Comparison of ENCODE assay signal across 8 mouse cellular contexts in the genomic region with DNA sequence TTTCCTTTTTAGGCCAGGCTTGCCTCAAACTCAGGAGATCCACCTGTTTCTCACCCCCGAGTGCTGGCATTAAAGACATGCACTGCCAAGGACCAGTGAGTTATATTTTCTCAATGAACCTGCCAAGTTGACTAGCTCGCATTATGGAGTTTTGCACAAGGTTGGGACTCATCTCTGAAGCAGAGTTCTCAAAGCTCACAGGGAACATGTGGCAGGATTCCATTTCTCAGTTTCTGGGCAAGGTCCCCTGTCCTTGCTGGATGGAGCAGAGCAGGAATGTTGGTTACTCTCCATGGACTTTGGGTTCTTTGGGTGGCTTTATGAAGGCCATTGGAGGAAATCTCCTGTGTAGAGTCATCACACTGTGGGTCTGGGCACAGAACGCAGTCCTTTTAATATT. TPM values are rescaled to one million over a fixed set of nuclear protein-coding genes. Genes with fewer than 3 reads are reported as not detected.
A peak's percentile ranks its signal among the peaks of the same experiment; 100 is the strongest.
DNase-seq lines count a peak whose midpoint lies in the region; ATAC-seq and TF ChIP-seq lines count a peak whose summit lies in the region.

No protein-coding gene starts in this region.

- in situ Hi-C loops in CH12.LX (cut with MboI; ENCODE audit: low pct_ligation_motif_present, low pct_unique_long_range_greater_than_20kb, low sequenced_read_pairs): no loop called here

- no peaks in the 10 kb centered on the region for H3K9me3 ChIP-seq in heart, embryonic 10.5 days
- H3K9me3 ChIP-seq in CH12.LX (replicated peaks; ENCODE audit: low read length): no peaks in the 10 kb centered on the region
- no peaks in the 10 kb centered on the region for H3K9me3 ChIP-seq in forebrain, postnatal 0 days (ENCODE audit: low read length)
- no peaks in the 10 kb centered on the region for H3K9me3 ChIP-seq in liver, embryonic 16.5 days (replicated peaks; ENCODE audit: control insufficient read depth, low read length)

- ATAC-seq in forebrain, postnatal 0 days: no peak
- no peak for ATAC-seq in liver, embryonic 16.5 days (ENCODE audit: low read depth)
- ATAC-seq in inflammation-experienced regulatory T-cells, adult 6 months: no peak

- H3K27me3 ChIP-seq in heart, embryonic 10.5 days (ENCODE audit: insufficient read depth, poor library complexity, severe bottlenecking): peaks cover 22% of the 10 kb centered on the region; the same call in 1 of the 2 replicates
- no peaks in the 10 kb centered on the region for H3K27me3 ChIP-seq in CH12.LX (replicated peaks)
- no peaks in the 10 kb centered on the region for H3K27me3 ChIP-seq in forebrain, postnatal 0 days (ENCODE audit: insufficient read depth, low read length)
- no peaks in the 10 kb centered on the region for H3K27me3 ChIP-seq in liver, embryonic 16.5 days (ENCODE audit: control insufficient read depth, insufficient read depth, low read depth, low read length)

- peaks cover 3% of the 10 kb centered on the region; the same call in 1 of the 2 replicates for H3K79me2 ChIP-seq in CH12.LX (replicated peaks; ENCODE audit: control insufficient read depth, extremely low read depth, insufficient read depth, poor library complexity, severe bottlenecking)

- dilution Hi-C loops in CH12.LX (cut with MboI; ENCODE audit: extremely low pct_ligation_motif_present, extremely low pct_unique_long_range_greater_than_20kb, low sequenced_read_pairs): no loop called here

- TF ChIP-seq POLR2A in CH12.LX (IDR thresholded peaks at IDR 0.05; ENCODE audit: low read depth, low read length): no peak

- TF ChIP-seq CTCF in CH12.LX (conservative IDR thresholded peaks at IDR 0.05 in 1 of 2, IDR thresholded peaks at IDR 0.05 in 1 of 2; ENCODE audit: low read depth in 2 of 2, low read length in 2 of 2): no peak
- no peak for TF ChIP-seq CTCF in forebrain, postnatal 0 days (IDR thresholded peaks at IDR 0.05; ENCODE audit: low read depth)

- peak overlapping the region; percentile 58 for H3K4me3 ChIP-seq in heart, embryonic 10.5 days
- peak overlapping the region; percentile 51 to 67 (median 63) for H3K4me3 ChIP-seq in CH12.LX (replicated peaks in 1 of 3; ENCODE audit: low read depth in 2 of 3, low read length in 2 of 3, poor library complexity in 1 of 3)
- H3K4me3 ChIP-seq in forebrain, postnatal 0 days (ENCODE audit: low read depth, low read length): no peak overlapping the region
- H3K4me3 ChIP-seq in liver, embryonic 16.5 days (ENCODE audit: low read depth, low read length): peak overlapping the region; percentile 62

- no peak for TF ChIP-seq EP300 in CH12.LX (IDR thresholded peaks at IDR 0.05; ENCODE audit: low read length)

- peaks cover 5% of the 10 kb centered on the region; the same call in 1 of the 2 replicates for H3K4me1 ChIP-seq in heart, embryonic 10.5 days
- no peaks in the 10 kb centered on the region for H3K4me1 ChIP-seq in CH12.LX (ENCODE audit: control insufficient read depth in 1 of 2, insufficient read depth in 2 of 2)
- no peaks in the 10 kb centered on the region for H3K4me1 ChIP-seq in forebrain, postnatal 0 days (ENCODE audit: insufficient read depth)
- H3K4me1 ChIP-seq in liver, embryonic 16.5 days (ENCODE audit: control insufficient read depth, low read depth, low read length): peaks cover 9% of the 10 kb centered on the region

- H3K27ac ChIP-seq in heart, embryonic 10.5 days: no peak overlapping the region
- peak overlapping the region; percentile 17; the same call in 1 of the 2 replicates for H3K27ac ChIP-seq in CH12.LX (ENCODE audit: insufficient read depth, low read depth)
- H3K27ac ChIP-seq in forebrain, postnatal 0 days (ENCODE audit: low read depth, low read length): no peak overlapping the region
- H3K27ac ChIP-seq in liver, embryonic 16.5 days (ENCODE audit: low read length): peak overlapping the region; percentile 34

- peak overlapping the region; percentile 97 for H3K9ac ChIP-seq in CH12.LX (ENCODE audit: insufficient read depth, low read depth)
- H3K9ac ChIP-seq in forebrain, postnatal 0 days: no peak overlapping the region
- peak overlapping the region; percentile 61 for H3K9ac ChIP-seq in liver, embryonic 16.5 days (ENCODE audit: low read depth, low read length)

- TF ChIP-seq RAD21 in CH12.LX (IDR thresholded peaks at IDR 0.05; ENCODE audit: low read depth, low read length): no peak

- no peak overlapping the region for H3K4me2 ChIP-seq in CH12.LX (ENCODE audit: insufficient read depth, low read depth, poor library complexity, severe bottlenecking)
- peak overlapping the region; percentile 65; the same call in 1 of the 2 replicates for H3K4me2 ChIP-seq in forebrain, postnatal 0 days (ENCODE audit: low read depth)
- peak overlapping the region; percentile 85 for H3K4me2 ChIP-seq in liver, embryonic 16.5 days (ENCODE audit: low read depth, low read length)

- 76% methylated on average over 3 of the region's 3 CpGs for WGBS in heart, embryonic 10.5 days
- 81% methylated on average over 3 of the region's 3 CpGs for WGBS in forebrain, postnatal 0 days
- WGBS in liver, embryonic 16.5 days (ENCODE audit: insufficient replicate concordance): 77% methylated on average over 3 of the region's 3 CpGs

- DNase-seq in heart, embryonic 10.5 days (ENCODE audit: low spot score): no peak
- DNase-seq in heart, postnatal 4 days: no peak
- no peak for DNase-seq in CH12.LX (ENCODE audit: extremely low read depth)
- DNase-seq in forebrain, postnatal 0 days: no peak
- no peak for DNase-seq in urinary bladder, postnatal 25 days (ENCODE audit: low spot score)
- no peak for DNase-seq in urinary bladder, adult 2 months (ENCODE audit: low spot score)

- no peaks in the 10 kb centered on the region for H3K36me3 ChIP-seq in heart, embryonic 10.5 days
- H3K36me3 ChIP-seq in CH12.LX (replicated peaks in 1 of 2; ENCODE audit: control insufficient read depth in 1 of 2, insufficient read depth in 1 of 2, low read length in 1 of 2): no peaks in the 10 kb centered on the region
- H3K36me3 ChIP-seq in forebrain, postnatal 0 days (ENCODE audit: insufficient read depth): no peaks in the 10 kb centered on the region
- H3K36me3 ChIP-seq in liver, embryonic 16.5 days (ENCODE audit: control insufficient read depth, insufficient read depth): no peaks in the 10 kb centered on the region

RNA-seq across cellular contexts. Expression of gene Gm6034, which starts 0.5 kb away (rescaled TPM):
- not detected in 2 replicates for polyA plus RNA-seq in heart, embryonic 10.5 days (2016; fragmentation: Nextera tagmentation; extraction: Ambion mirVana)
- not detected for total RNA-seq in heart, postnatal 4 days (2021)
- 0.80 and 1.1 TPM in 2 replicates for total RNA-seq in CH12.LX (2012; rRNA removed)
- total RNA-seq in CH12.LX (2014; rRNA removed): 0.42 TPM in 1 of 2 replicates, not detected in the other
- 1.7 and 2.1 TPM in 2 replicates for polyA plus RNA-seq in CH12.LX (2012; ENCODE audit: insufficient read length, low read depth)
- 0.31 TPM in 1 of 2 replicates, not detected in the other for total RNA-seq in forebrain, postnatal 0 days (2014; rRNA removed)
- polyA plus RNA-seq in forebrain, postnatal 0 days (2015; fragmentation: Nextera tagmentation; extraction: Ambion mirVana): not detected in 2 replicates
- not detected in 2 replicates for polyA plus RNA-seq in liver, embryonic 16.5 days (2015; fragmentation: Nextera tagmentation; extraction: Ambion mirVana)
- 0.06 TPM in 1 of 2 replicates, not detected in the other for polyA plus RNA-seq in urinary bladder, adult 2 months (2012; rRNA removed)
- polyA plus RNA-seq in inflammation-experienced regulatory T-cells, adult 6 months (2017; shearing (Covaris generic)): under 1 TPM in 2 of 3 experiments, not detected in 1; 0.33 to 0.87 TPM

RNA-seq across cellular contexts. Expression of gene H2-T22, which starts 0.7 kb away (rescaled TPM):
- polyA plus RNA-seq in heart, embryonic 10.5 days (2016; fragmentation: Nextera tagmentation; extraction: Ambion mirVana): 4.4 and 7.2 TPM in 2 replicates
- 1 to 10 TPM; 7.9 to 9.3 TPM for total RNA-seq in heart, postnatal 4 days (2021)
- total RNA-seq in CH12.LX (2012; rRNA removed): 9.6 and 10.6 TPM in 2 replicates
- total RNA-seq in CH12.LX (2014; rRNA removed): 14.9 and 16.4 TPM in 2 replicates
- polyA plus RNA-seq in CH12.LX (2012; ENCODE audit: insufficient read length, low read depth): 19.8 and 26.1 TPM in 2 replicates
- 10.3 and 13.1 TPM in 2 replicates for total RNA-seq in forebrain, postnatal 0 days (2014; rRNA removed)
- polyA plus RNA-seq in forebrain, postnatal 0 days (2015; fragmentation: Nextera tagmentation; extraction: Ambion mirVana): 6.2 and 6.5 TPM in 2 replicates
- 11.3 and 13.4 TPM in 2 replicates for polyA plus RNA-seq in liver, embryonic 16.5 days (2015; fragmentation: Nextera tagmentation; extraction: Ambion mirVana)
- polyA plus RNA-seq in urinary bladder, adult 2 months (2012; rRNA removed): 66.8 and 76.7 TPM in 2 replicates
- polyA plus RNA-seq in inflammation-experienced regulatory T-cells, adult 6 months (2017; shearing (Covaris generic)): 100 to 1,000 TPM; 428 to 527 (median 477) TPM

RNA-seq across cellular contexts. Expression of gene H2-T23, which starts 10.6 kb away (rescaled TPM):
- polyA plus RNA-seq in heart, embryonic 10.5 days (2016; fragmentation: Nextera tagmentation; extraction: Ambion mirVana): 1.2 and 3.4 TPM in 2 replicates
- total RNA-seq in heart, postnatal 4 days (2021): 1 to 10 TPM; 7.7 to 9.5 TPM
- 21.8 and 23.0 TPM in 2 replicates for total RNA-seq in CH12.LX (2012; rRNA removed)
- total RNA-seq in CH12.LX (2014; rRNA removed): 35.6 and 38.8 TPM in 2 replicates
- polyA plus RNA-seq in CH12.LX (2012; ENCODE audit: insufficient read length, low read depth): 42.1 and 75.0 TPM in 2 replicates
- 9.0 and 10.2 TPM in 2 replicates for total RNA-seq in forebrain, postnatal 0 days (2014; rRNA removed)
- 6.4 and 6.9 TPM in 2 replicates for polyA plus RNA-seq in forebrain, postnatal 0 days (2015; fragmentation: Nextera tagmentation; extraction: Ambion mirVana)
- 69.6 and 73.5 TPM in 2 replicates for polyA plus RNA-seq in liver, embryonic 16.5 days (2015; fragmentation: Nextera tagmentation; extraction: Ambion mirVana)
- polyA plus RNA-seq in urinary bladder, adult 2 months (2012; rRNA removed): 189 and 190 TPM in 2 replicates
- 1,000 to 10,000 TPM in 1 of 3 experiments, 100 to 1,000 TPM in 2; 834 to 1,491 (median 990) TPM for polyA plus RNA-seq in inflammation-experienced regulatory T-cells, adult 6 months (2017; shearing (Covaris generic))

RNA-seq across cellular contexts. Expression of gene Gm11127, which starts 14.9 kb away (rescaled TPM):
- not detected in 2 replicates for polyA plus RNA-seq in heart, embryonic 10.5 days (2016; fragmentation: Nextera tagmentation; extraction: Ambion mirVana)
- 1 to 10 TPM in 1 of 2 experiments, under 1 TPM in 1; 0.98 to 1.1 TPM for total RNA-seq in heart, postnatal 4 days (2021)
- total RNA-seq in CH12.LX (2012; rRNA removed) (23.8 and 25.1 TPM in 2 replicates), CH12.LX (2014; rRNA removed) (1.2 and 2.0 TPM in 2 replicates)
- polyA plus RNA-seq in CH12.LX (2012; ENCODE audit: insufficient read length, low read depth): 0.27 and 0.37 TPM in 2 replicates
- 0.15 TPM in 1 of 2 replicates, not detected in the other for total RNA-seq in forebrain, postnatal 0 days (2014; rRNA removed)
- polyA plus RNA-seq in forebrain, postnatal 0 days (2015; fragmentation: Nextera tagmentation; extraction: Ambion mirVana): not detected in 2 replicates
- polyA plus RNA-seq in liver, embryonic 16.5 days (2015; fragmentation: Nextera tagmentation; extraction: Ambion mirVana): 0.20 TPM in 1 of 2 replicates, not detected in the other
- polyA plus RNA-seq in urinary bladder, adult 2 months (2012; rRNA removed): 0.09 and 0.14 TPM in 2 replicates
- polyA plus RNA-seq in inflammation-experienced regulatory T-cells, adult 6 months (2017; shearing (Covaris generic)): under 1 TPM in 1 of 3 experiments, not detected in 2; 0.30 TPM

RNA-seq across cellular contexts. Expression of gene H2-T24, which starts 22.9 kb away (rescaled TPM):
- 2.5 and 2.6 TPM in 2 replicates for polyA plus RNA-seq in heart, embryonic 10.5 days (2016; fragmentation: Nextera tagmentation; extraction: Ambion mirVana)
- total RNA-seq in heart, postnatal 4 days (2021): 1 to 10 TPM; 1.1 to 1.6 TPM
- total RNA-seq in CH12.LX (2012; rRNA removed) (9.8 and 16.1 TPM in 2 replicates), CH12.LX (2014; rRNA removed) (6.6 and 7.6 TPM in 2 replicates)
- polyA plus RNA-seq in CH12.LX (2012; ENCODE audit: insufficient read length, low read depth): 8.9 and 9.3 TPM in 2 replicates
- 0.33 and 1.0 TPM in 2 replicates for total RNA-seq in forebrain, postnatal 0 days (2014; rRNA removed)
- polyA plus RNA-seq in forebrain, postnatal 0 days (2015; fragmentation: Nextera tagmentation; extraction: Ambion mirVana): 1.6 and 4.7 TPM in 2 replicates
- polyA plus RNA-seq in liver, embryonic 16.5 days (2015; fragmentation: Nextera tagmentation; extraction: Ambion mirVana): 6.6 and 7.9 TPM in 2 replicates
- 1.5 and 2.0 TPM in 2 replicates for polyA plus RNA-seq in urinary bladder, adult 2 months (2012; rRNA removed)
- polyA plus RNA-seq in inflammation-experienced regulatory T-cells, adult 6 months (2017; shearing (Covaris generic)): 10 to 100 TPM; 26.0 to 35.7 (median 32.8) TPM

Comparison
In these comparisons a context has a peak if more than half of its experiments do, and no peak if none do; other contexts are left out.
1. H3K27ac ChIP-seq: peak in CH12.LX (single experiment) and liver, embryonic 16.5 days (single experiment); none in heart, embryonic 10.5 days (single experiment) and forebrain, postnatal 0 days (single experiment).